Mouse (Mus musculus): ENCODE data around the gene Serpinb6b. TPM values are rescaled to one million over a fixed set of nuclear protein-coding genes. Genes with fewer than 3 reads are reported as not detected.

Serpinb6b gene
- polyA plus RNA-seq, 1 experiment from 2014 or later = 6.1 TPM

DNA sequence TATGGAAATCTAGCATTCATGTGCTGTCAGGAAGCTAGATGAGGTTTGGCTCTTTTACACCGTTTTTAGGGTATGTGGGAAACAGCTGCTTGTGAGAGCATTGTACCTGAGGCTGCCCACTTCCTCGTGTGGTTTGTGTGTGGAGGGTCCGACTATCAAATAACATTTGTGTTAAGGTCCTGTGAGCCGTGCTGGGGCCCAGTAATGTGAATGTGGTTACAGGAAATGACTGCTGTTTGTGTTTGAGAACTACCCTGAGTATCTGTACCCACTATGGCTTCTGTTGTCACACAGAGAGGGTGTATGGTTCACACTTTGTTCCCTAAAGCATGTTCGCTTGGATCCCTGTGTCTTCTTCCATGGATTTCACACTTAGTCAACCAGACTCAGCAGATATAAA, 1.1 kb downstream of the Serpinb6b start:
- Histone ChIP-seq H3K27ac (no peak overlapping the region), H3K36me3 (ENCODE audit: inconsistent target) (no peaks in the 10 kb centered on the region), H3K4me3 (ENCODE audit: inconsistent target) (peak overlapping the region; percentile 31), H3K79me2 (ENCODE audit: inconsistent target) (no peaks in the 10 kb centered on the region)
- 19% methylated on average over 4 of the region's 5 CpGs for WGBS (ENCODE audit: missing documents)

GRCm38 (mm10) chr13:32967233-32967632, 2.2 kb downstream of the Serpinb6b start:
- Histone ChIP-seq H3K36me3 (ENCODE audit: inconsistent target) (no peaks in the 10 kb centered on the region), H3K4me3 (ENCODE audit: inconsistent target) (no peak overlapping the region), H3K79me2 (ENCODE audit: inconsistent target) (no peaks in the 10 kb centered on the region), H3K27ac (no peak overlapping the region)

DNA sequence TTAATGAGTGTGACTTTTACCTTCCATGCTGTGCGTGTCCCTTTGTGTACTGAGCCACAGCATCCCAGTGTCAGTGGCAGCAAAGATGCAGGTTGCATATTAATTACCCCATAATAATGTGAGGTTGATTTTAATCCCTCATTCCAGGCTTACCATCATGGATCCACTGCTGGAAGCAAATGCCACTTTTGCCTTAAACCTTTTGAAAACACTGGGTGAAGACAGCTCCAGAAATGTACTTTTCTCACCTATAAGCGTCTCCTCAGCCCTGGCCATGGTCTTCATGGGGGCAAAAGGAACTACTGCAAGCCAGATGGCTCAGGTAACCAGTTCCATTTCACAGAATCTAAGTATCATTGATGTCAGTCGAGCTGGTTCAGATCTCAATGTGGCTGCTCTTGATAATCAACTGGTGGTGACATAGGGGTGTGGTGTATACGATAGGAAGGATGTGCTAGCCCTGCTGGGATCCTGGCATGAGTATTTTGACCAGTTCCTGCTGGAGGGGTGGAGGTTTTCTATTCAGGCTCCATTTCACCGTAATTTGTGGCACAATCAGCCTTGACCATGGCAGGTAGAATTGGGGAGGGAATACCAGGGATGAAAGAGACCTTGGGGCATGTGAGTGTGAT, 3.5 kb downstream of the Serpinb6b start:
- no peaks in the 10 kb centered on the region for H3K36me3 ChIP-seq (ENCODE audit: inconsistent target)
- no peak overlapping the region for H3K4me3 ChIP-seq (ENCODE audit: inconsistent target)
- no peak overlapping the region for H3K27ac ChIP-seq
- 92% methylated on average over 5 of the region's 5 CpGs for WGBS (ENCODE audit: missing documents)
- no peaks in the 10 kb centered on the region for H3K79me2 ChIP-seq (ENCODE audit: inconsistent target)

DNA sequence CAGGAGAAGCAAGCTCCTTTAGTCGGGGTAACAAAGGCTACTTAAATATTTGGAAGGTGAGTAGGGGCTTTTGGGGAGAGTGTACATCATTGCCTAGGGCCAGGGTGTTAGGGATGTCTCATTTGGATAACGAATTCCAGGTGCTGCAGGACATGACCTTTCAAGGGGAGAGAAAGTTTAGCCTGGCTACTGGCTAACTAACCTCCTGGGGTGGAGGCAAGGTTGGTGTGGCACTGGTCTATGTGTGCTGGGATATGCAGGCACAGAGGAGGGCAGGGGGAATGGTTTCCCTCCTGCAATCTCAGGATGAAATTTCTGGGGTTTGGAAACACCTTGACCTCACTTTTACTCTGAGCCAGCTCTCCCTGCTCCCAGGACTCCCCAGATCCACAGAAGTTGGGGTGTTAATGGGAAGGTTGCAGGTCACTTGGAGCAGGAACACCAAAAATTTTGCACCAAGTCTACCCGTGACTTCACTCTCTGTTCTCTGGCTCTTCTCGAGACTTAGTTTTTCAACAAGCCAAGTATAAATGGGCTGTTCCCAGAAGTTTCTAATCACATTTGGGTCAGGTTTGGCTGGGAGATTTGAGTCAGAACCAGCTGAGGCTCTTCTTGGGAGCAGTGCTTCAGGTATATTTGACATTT, 4.1 kb downstream of the Serpinb6b start:
- Histone ChIP-seq H3K27ac (no peak overlapping the region), H3K4me3 (ENCODE audit: inconsistent target) (no peak overlapping the region), H3K79me2 (ENCODE audit: inconsistent target) (no peaks in the 10 kb centered on the region), H3K36me3 (ENCODE audit: inconsistent target) (no peaks in the 10 kb centered on the region)
- WGBS (ENCODE audit: missing documents) = 94% methylated on average over 4 of the region's 4 CpGs

- 100% methylated on average over 1 of the region's 1 CpGs for WGBS (ENCODE audit: missing documents)
- Histone ChIP-seq H3K4me3 (ENCODE audit: inconsistent target) (no peak overlapping the region), H3K79me2 (ENCODE audit: inconsistent target) (no peaks in the 10 kb centered on the region), H3K36me3 (ENCODE audit: inconsistent target) (no peaks in the 10 kb centered on the region), H3K27ac (no peak overlapping the region)
Measured at GRCm38 (mm10) chr13:32969641-32970040, 4.6 kb downstream of the Serpinb6b start.

DNA sequence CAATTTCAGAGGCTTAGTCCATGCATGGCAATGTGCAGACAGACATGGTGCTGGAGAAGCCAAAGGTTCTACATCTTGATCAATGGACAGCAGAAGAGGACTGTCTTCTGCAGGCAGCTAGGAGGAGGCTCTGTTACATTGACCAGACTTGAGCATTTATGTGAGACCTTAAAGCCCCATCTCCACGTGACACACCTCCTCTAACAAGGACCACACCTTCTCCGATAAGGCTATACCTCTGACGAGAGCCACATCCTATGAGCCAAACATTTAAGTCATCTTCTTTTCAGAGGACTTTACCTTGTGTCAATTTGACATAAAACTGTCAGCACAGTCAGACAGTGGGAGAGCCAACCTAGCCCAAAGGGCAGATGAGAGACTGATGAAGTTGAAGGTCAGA, 5.8 kb downstream of the Serpinb6b start:
- H3K79me2 ChIP-seq (ENCODE audit: inconsistent target) = no peaks in the 10 kb centered on the region
- WGBS (ENCODE audit: missing documents) = 96% methylated on average over 3 of the region's 3 CpGs
- H3K4me3 ChIP-seq (ENCODE audit: inconsistent target) = no peak overlapping the region
- H3K27ac ChIP-seq = no peak overlapping the region
- H3K36me3 ChIP-seq (ENCODE audit: inconsistent target) = no peaks in the 10 kb centered on the region

DNA sequence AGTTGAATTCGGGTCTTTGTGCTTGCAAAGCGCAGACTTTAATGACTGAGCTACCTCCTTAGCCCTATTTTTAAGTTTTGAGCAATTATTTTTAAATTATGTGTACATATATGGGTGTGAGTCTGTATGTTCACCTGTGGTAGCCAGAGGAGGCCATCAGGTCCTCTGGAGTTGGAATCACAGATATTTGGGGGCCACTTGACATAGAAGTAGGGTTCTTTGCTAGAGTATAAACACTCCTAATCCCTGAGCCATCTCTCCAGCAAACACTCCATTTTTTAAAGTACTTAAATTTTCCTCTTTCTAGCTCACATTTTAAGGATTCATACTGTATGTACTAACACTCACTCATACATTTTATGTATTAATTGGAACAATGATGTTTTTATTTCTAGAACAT, 9.3 kb downstream of the Serpinb6b start:
- Histone ChIP-seq H3K36me3 (ENCODE audit: inconsistent target) (no peaks in the 10 kb centered on the region), H3K27ac (no peak overlapping the region), H3K4me3 (ENCODE audit: inconsistent target) (no peak overlapping the region), H3K79me2 (ENCODE audit: inconsistent target) (no peaks in the 10 kb centered on the region)
- WGBS (ENCODE audit: missing documents) = 96% methylated on average over 2 of the region's 2 CpGs

- 97% methylated on average over 3 of the region's 3 CpGs for WGBS (ENCODE audit: missing documents)
- Histone ChIP-seq H3K27ac (no peak overlapping the region), H3K36me3 (ENCODE audit: inconsistent target) (no peaks in the 10 kb centered on the region), H3K79me2 (ENCODE audit: inconsistent target) (no peaks in the 10 kb centered on the region), H3K4me3 (ENCODE audit: inconsistent target) (no peak overlapping the region)
Measured at GRCm38 (mm10) chr13:32974889-32975460, 10.0 kb downstream of the Serpinb6b start.

DNA sequence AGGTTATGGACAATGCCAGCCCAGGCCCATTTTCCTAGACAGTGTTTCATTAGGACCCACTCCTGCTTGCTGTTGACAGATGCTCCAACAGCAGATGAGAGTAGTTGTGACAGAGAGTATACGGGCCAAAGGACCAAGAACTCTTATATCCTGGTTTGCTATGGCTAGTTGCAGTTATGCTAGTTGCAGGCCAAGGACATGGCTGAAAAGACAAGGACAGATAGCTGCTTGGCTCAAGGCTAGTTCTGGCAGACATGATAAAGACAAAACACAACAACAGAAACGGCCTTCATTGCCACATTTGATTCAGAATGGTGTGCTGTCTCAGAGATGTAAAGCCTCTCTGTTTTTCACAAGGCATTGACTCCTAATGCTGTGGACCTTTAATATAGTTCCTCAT, 10.7 kb downstream of the Serpinb6b start:
- Histone ChIP-seq H3K79me2 (ENCODE audit: inconsistent target) (no peaks in the 10 kb centered on the region), H3K27ac (no peak overlapping the region), H3K36me3 (ENCODE audit: inconsistent target) (no peaks in the 10 kb centered on the region), H3K4me3 (ENCODE audit: inconsistent target) (no peak overlapping the region)
- WGBS (ENCODE audit: missing documents) = 93% methylated on average over 2 of the region's 2 CpGs

DNA sequence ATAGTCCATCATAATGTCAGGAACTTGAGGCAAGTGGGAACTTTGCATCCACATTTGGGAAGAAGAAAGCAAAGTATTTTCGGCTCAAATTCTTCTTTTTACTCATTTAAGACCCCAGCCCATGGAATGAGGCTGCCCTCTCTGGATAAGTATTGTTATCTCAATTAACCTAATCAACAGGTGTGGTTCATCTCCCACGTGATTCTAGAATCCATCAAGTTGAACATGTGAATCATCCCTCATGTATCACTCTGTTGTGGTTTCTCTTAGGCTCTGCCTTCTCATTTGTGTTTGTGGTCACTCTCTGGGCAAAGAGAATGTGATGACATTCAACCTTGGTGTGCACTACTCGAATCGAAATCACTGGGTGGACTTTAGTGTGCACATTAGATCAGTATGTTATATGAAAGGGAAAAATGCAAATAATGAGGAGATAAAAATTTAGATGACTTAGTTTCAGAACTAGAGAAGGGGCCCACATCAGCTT, 17.6 kb downstream of the Serpinb6b start:
- Histone ChIP-seq H3K27ac (no peak overlapping the region), H3K4me3 (ENCODE audit: inconsistent target) (no peak overlapping the region), H3K36me3 (ENCODE audit: inconsistent target) (no peaks in the 10 kb centered on the region), H3K79me2 (ENCODE audit: inconsistent target) (no peaks in the 10 kb centered on the region)
- WGBS (ENCODE audit: missing documents) = 93% methylated on average over 4 of the region's 4 CpGs

DNA sequence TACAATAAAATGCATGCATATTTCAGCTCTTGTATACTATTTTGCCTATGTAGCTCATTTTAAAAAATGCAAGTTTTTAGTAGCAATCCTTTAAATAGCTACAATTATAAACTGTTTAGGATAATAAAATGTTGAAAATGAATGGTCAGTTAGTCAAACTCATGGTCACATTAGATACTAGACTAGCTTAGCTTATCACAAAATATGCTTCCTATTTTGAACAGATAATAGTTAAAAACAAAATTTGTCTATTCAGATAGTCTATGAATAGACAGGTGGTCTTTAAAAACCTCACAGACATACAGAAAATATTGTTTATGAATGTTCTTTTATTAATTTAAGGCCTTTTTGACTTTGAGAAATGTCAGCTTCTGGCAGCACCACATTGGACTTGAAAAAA, 21.2 kb downstream of the Serpinb6b start:
- Histone ChIP-seq H3K79me2 (ENCODE audit: inconsistent target) (no peaks in the 10 kb centered on the region), H3K27ac (no peak overlapping the region), H3K4me3 (ENCODE audit: inconsistent target) (no peak overlapping the region), H3K36me3 (ENCODE audit: inconsistent target) (no peaks in the 10 kb centered on the region)

GRCm38 (mm10) chr13:32993152-32993893, 28.3 kb downstream of the Serpinb6b start:
- WGBS (ENCODE audit: missing documents) = 58% methylated on average over 10 of the region's 10 CpGs

GRCm38 (mm10) chr13:32993894-32994242, 28.9 kb downstream of the Serpinb6b start:
- no peaks in the 10 kb centered on the region for H3K79me2 ChIP-seq (ENCODE audit: inconsistent target)
- WGBS (ENCODE audit: missing documents) = 91% methylated on average over 2 of the region's 2 CpGs
- no peak overlapping the region for H3K4me3 ChIP-seq (ENCODE audit: inconsistent target)
- H3K27ac ChIP-seq = no peak overlapping the region
- no peaks in the 10 kb centered on the region for H3K36me3 ChIP-seq (ENCODE audit: inconsistent target)

More at GRCm38 (mm10) chr13:32993152-32993893, 28.3 kb downstream of the Serpinb6b start:
- Histone ChIP-seq H3K4me3 (ENCODE audit: inconsistent target) (no peak overlapping the region), H3K36me3 (ENCODE audit: inconsistent target) (no peaks in the 10 kb centered on the region), H3K79me2 (ENCODE audit: inconsistent target) (no peaks in the 10 kb centered on the region), H3K27ac (no peak overlapping the region)

DNA sequence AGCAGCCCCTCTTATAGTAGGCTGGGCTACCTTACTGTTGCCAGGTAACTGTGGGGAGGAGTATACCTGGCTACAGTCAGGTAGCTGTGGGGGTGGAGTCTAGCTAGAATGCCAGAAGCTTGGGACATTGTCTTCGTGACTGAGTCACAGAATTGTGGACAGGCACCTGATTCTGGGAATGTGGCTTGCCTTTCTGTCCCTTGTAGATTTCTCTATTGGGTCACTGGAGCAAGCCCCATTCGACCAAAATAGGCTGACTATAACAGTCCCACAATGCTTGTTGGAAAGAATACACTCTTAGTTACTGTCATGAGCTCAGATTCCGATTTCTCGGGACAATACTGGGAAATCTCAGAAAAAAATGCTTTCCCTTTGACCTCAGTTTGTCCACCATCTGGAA, 30.0 kb downstream of the Serpinb6b start:
- Histone ChIP-seq H3K36me3 (ENCODE audit: inconsistent target) (no peaks in the 10 kb centered on the region), H3K4me3 (ENCODE audit: inconsistent target) (no peak overlapping the region), H3K79me2 (ENCODE audit: inconsistent target) (no peaks in the 10 kb centered on the region), H3K27ac (no peak overlapping the region)
- 94% methylated on average over 4 of the region's 4 CpGs for WGBS (ENCODE audit: missing documents)

- no peaks in the 10 kb centered on the region for H3K36me3 ChIP-seq (ENCODE audit: inconsistent target)
- H3K4me3 ChIP-seq (ENCODE audit: inconsistent target) = no peak overlapping the region
- 96% methylated on average over 5 of the region's 5 CpGs for WGBS (ENCODE audit: missing documents)
- H3K27ac ChIP-seq = no peak overlapping the region
- H3K79me2 ChIP-seq (ENCODE audit: inconsistent target) = no peaks in the 10 kb centered on the region
Measured at GRCm38 (mm10) chr13:33001341-33001740, 36.3 kb downstream of the Serpinb6b start.

Measured in macrophage (primary cell).